Mouse (Mus musculus) adipose tissue, adult 10 weeks (tissue): ENCODE results near the gene 5430403G16Rik. TPM values are rescaled to one million over a fixed set of nuclear protein-coding genes. Genes with fewer than 3 reads are reported as not detected.

Experiments used
- polyA plus RNA-seq: library from polyadenylated mRNA; stranded (reverse); fragments of 350-450 nt; fragmentation: Illumina TruSeq; extraction: RNeasy Lipid Tissue Mini Kit (QIAGEN cat#74804); gene quantifications from one replicate; pipeline ENCODE4 v1.2.3, GENCODE M21; 2014; ENCODE audit warnings: low read depth, low replicate concordance

The 5430403G16Rik gene
- 1.7 TPM for polyA plus RNA-seq

GRCm38 (mm10) chr5:109690537-109691201, at the start of gene 5430403G16Rik:
5430403G16Rik (minus strand) TSS chr5:109691041.

Other genes starting within 250 kb of the 5430403G16Rik start
- gene Crlf2, start 132.0 kb downstream of the 5430403G16Rik start, polyA plus RNA-seq, result 25.5 TPM
- 8.3 TPM for gene 4930522L14Rik, start 60.8 kb upstream of the 5430403G16Rik start, polyA plus RNA-seq
- 12.3 TPM for gene Gm15446, start 232.4 kb upstream of the 5430403G16Rik start, polyA plus RNA-seq